Mouse (Mus musculus): Measurements from ENCODE around the gene Jun.
A peak's percentile ranks its signal among the peaks of the same experiment; 100 is the strongest.

Jun gene

GRCm38 (mm10) chr4:95052025-95052899 lies at the start of gene Jun:
Gene Jun (minus strand): TSS chr4:95052222.
- DNase-seq (ENCODE audit: low spot score in 2 of 2), result peak; percentile 100

GRCm38 (mm10) chr4:95101684-95102083 lies 49.7 kb upstream of the Jun start:
- no peak for DNase-seq (ENCODE audit: low spot score in 2 of 2)

- DNase-seq (ENCODE audit: low spot score in 2 of 2), result no peak
Observed at GRCm38 (mm10) chr4:95100694-95101093, 48.7 kb upstream of the Jun start.

GRCm38 (mm10) chr4:95099373-95099772 lies 47.4 kb upstream of the Jun start:
- DNase-seq (ENCODE audit: low spot score in 2 of 2), result no peak

GRCm38 (mm10) chr4:95098722-95099097 lies 46.7 kb upstream of the Jun start:
- DNase-seq (ENCODE audit: low spot score in 2 of 2), result no peak

- DNase-seq (ENCODE audit: low spot score in 2 of 2), result no peak
Observed at GRCm38 (mm10) chr4:95097942-95098721, 46.1 kb upstream of the Jun start.

- no peak for DNase-seq (ENCODE audit: low spot score in 2 of 2)
Observed at GRCm38 (mm10) chr4:95096731-95097130, 44.7 kb upstream of the Jun start.

GRCm38 (mm10) chr4:95095911-95096310 lies 43.9 kb upstream of the Jun start:
- DNase-seq (ENCODE audit: low spot score in 2 of 2), result no peak

GRCm38 (mm10) chr4:95095355-95095754 lies 43.3 kb upstream of the Jun start:
- DNase-seq (ENCODE audit: low spot score in 2 of 2), result no peak

GRCm38 (mm10) chr4:95094700-95095113 lies 42.7 kb upstream of the Jun start:
- DNase-seq (ENCODE audit: low spot score in 2 of 2), result no peak

GRCm38 (mm10) chr4:95093615-95094014 lies 41.6 kb upstream of the Jun start:
- no peak for DNase-seq (ENCODE audit: low spot score in 2 of 2)

GRCm38 (mm10) chr4:95092516-95092915 lies 40.5 kb upstream of the Jun start:
- no peak for DNase-seq (ENCODE audit: low spot score in 2 of 2)

GRCm38 (mm10) chr4:95091536-95091935 lies 39.5 kb upstream of the Jun start:
- DNase-seq (ENCODE audit: low spot score in 2 of 2), result no peak

- no peak for DNase-seq (ENCODE audit: low spot score in 2 of 2)
Observed at GRCm38 (mm10) chr4:95089968-95090367, 37.9 kb upstream of the Jun start.

- DNase-seq (ENCODE audit: low spot score in 2 of 2), result no peak
Observed at GRCm38 (mm10) chr4:95089053-95089452, 37.0 kb upstream of the Jun start.

GRCm38 (mm10) chr4:95083957-95084356 lies 31.9 kb upstream of the Jun start:
- DNase-seq (ENCODE audit: low spot score in 2 of 2), result no peak

GRCm38 (mm10) chr4:95083191-95083729 lies 31.2 kb upstream of the Jun start:
- no peak for DNase-seq (ENCODE audit: low spot score in 2 of 2)

GRCm38 (mm10) chr4:95082481-95083088 lies 30.6 kb upstream of the Jun start:
- no peak for DNase-seq (ENCODE audit: low spot score in 2 of 2)

- no peak for DNase-seq (ENCODE audit: low spot score in 2 of 2)
Observed at GRCm38 (mm10) chr4:95081632-95082031, 29.6 kb upstream of the Jun start.

GRCm38 (mm10) chr4:95078625-95079024 lies 26.6 kb upstream of the Jun start:
- no peak for DNase-seq (ENCODE audit: low spot score in 2 of 2)

- DNase-seq (ENCODE audit: low spot score in 2 of 2), result no peak
Observed at GRCm38 (mm10) chr4:95076279-95076678, 24.3 kb upstream of the Jun start.

- no peak for DNase-seq (ENCODE audit: low spot score in 2 of 2)
Observed at GRCm38 (mm10) chr4:95075591-95076002, 23.6 kb upstream of the Jun start.

Measured in right cerebral cortex, postnatal 36 days (tissue).